Mouse (Mus musculus): ENCODE results near the gene Gpc2.

DNA sequence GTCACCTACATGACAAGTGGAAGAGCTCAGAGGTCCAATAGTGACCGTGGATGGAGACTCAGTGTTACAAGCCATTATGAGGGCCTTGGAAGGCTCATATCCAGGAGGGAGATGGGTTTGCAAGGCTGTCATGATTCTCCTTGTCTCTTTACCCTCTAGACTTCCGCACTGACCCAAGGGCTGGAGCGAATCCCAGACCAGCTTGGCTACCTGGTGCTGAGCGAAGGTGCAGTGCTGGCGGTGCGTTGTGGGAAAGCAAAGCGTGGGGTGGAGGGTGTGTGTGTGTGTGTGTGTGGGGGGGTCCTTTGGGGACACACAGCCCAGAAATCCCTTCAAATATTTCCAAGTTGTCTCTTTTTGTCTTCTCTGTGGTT is 23.7 kb downstream of the Gpc2 start:
- TF ChIP-seq CTCF (IDR thresholded peaks at IDR 0.05) (no peak), POLR2A (IDR thresholded peaks at IDR 0.05; ENCODE audit: insufficient read depth, low read depth, low read length) (no peak), EP300 (IDR thresholded peaks at IDR 0.05; ENCODE audit: insufficient read depth, low read depth, low read length) (no peak)
